Mouse (Mus musculus) small intestine, adult 2 months (tissue): Measurements from ENCODE around the gene Serp2. TPM values are rescaled to one million over a fixed set of nuclear protein-coding genes. Genes with fewer than 3 reads are reported as not detected.

Source experiments
- H3K27ac ChIP-seq: fragments of 200-500 bp; 2 replicates; pipeline ENCODE4 v1.5.1; 2012; ENCODE audit warnings: low read depth, low read length, control low read depth, inconsistent platforms; ENCODE audit not compliant: insufficient read depth
- H3K27me3 ChIP-seq: fragments of 200-500 bp; 2 replicates; pipeline ENCODE4 v1.6.1; 2012; ENCODE audit warnings: mild to moderate bottlenecking, moderate library complexity, low read length, inconsistent platforms; ENCODE audit not compliant: control insufficient read depth, insufficient read depth
- H3K36me3 ChIP-seq: fragments of 200-500 bp; 2 replicates; pipeline ENCODE4 v1.6.1; 2012; ENCODE audit warnings: mild to moderate bottlenecking, low read length, control low read depth, inconsistent platforms; ENCODE audit not compliant: control insufficient read depth, insufficient read depth
- H3K4me1 ChIP-seq: fragments of 200-500 bp; 2 replicates; pipeline ENCODE4 v1.6.1; 2012; ENCODE audit warnings: low read length, inconsistent platforms, mixed read lengths; ENCODE audit not compliant: control insufficient read depth, insufficient read depth, insufficient read length
- H3K4me3 ChIP-seq: fragments of 200-500 bp; 2 replicates; pipeline ENCODE4 v1.5.1; 2012; ENCODE audit warnings: low read depth, mild to moderate bottlenecking, control low read depth, inconsistent platforms, low read length, moderate library complexity
- CTCF ChIP-seq: fragments of 200-500 bp; IDR thresholded peaks from 2 replicates; pipeline ENCODE4 v1.5.1; 2012; ENCODE audit warnings: low read depth, mild to moderate bottlenecking, control low read depth, inconsistent platforms, low read length, moderate library complexity, mixed read lengths; ENCODE audit not compliant: insufficient replicate concordance, insufficient read length; ENCODE audit errors: extremely low read depth
- POLR2A ChIP-seq: fragments of 200-500 bp; IDR thresholded peaks from 2 replicates; pipeline ENCODE4 v1.6.1; 2012; ENCODE audit warnings: low read depth, mild to moderate bottlenecking, control low read depth, inconsistent platforms, low read length, moderate library complexity
- WGBS: fragments of 180-500 bp; shearing (Covaris S2); methylation state at CpG from one replicate; pipeline ENCODE4 v1.1.7; 2018; 5-methylcytosine and 5-hydroxymethylcytosine counted together
- polyA plus RNA-seq: library from polyadenylated mRNA; depleted of rRNA; stranded (reverse); fragments of >200 nt; gene quantifications from 2 replicates; pipeline ENCODE4 v1.2.3, GENCODE M21; 2012; rRNA removed

The Serp2 gene
- polyA plus RNA-seq, result 2.0 TPM in 2 replicates

GRCm38 (mm10) chr14:76556852-76557208 is at the start of gene Serp2:
Serp2 (minus strand) TSS chr14:76556889.
- Histone ChIP-seq H3K27ac (no peak within 1 kb of the TSS), H3K4me1 (peaks cover 6% of the 10 kb centered on the region), H3K27me3 (peaks cover 6% of the 10 kb centered on the region; the same call in 1 of the 2 replicates), H3K4me3 (peak within 1 kb of the TSS; percentile 75), H3K36me3 (no peaks in the 10 kb centered on the region)
- 12% methylated on average over 17 of the region's 17 CpGs for WGBS
- TF ChIP-seq CTCF (no peak), POLR2A (no peak)

GRCm38 (mm10) chr14:76605931-76606534 is 49.3 kb upstream of the Serp2 start:
- H3K27me3 ChIP-seq, result no peaks in the 10 kb centered on the region
- no peak overlapping the region for H3K27ac ChIP-seq
- H3K4me3 ChIP-seq, result no peak overlapping the region
- TF ChIP-seq POLR2A, result no peak
- TF ChIP-seq CTCF, result no peak
- WGBS, result 86% methylated on average over 13 of the region's 13 CpGs
- H3K4me1 ChIP-seq, result no peaks in the 10 kb centered on the region
- H3K36me3 ChIP-seq, result no peaks in the 10 kb centered on the region

DNA sequence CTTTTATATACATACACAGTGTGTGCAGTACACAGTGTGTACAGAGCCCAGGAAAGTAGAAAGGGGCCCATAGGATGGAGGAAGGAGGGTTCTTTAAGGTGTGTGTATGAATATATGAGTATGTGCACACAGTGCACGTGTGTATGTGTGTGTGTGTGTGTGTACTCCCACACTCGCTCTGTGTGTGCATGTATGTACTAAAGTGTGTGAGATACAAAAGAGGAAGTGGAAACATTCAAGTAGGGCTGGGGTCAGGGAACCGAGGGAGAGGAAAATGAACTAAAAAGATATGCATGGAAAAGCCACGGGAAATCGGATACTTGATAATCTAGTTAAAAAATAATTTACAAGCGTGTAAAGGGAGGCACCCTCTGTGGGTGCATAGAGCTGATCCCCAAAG is 47.3 kb upstream of the Serp2 start:
- no peak overlapping the region for H3K4me3 ChIP-seq
- no peaks in the 10 kb centered on the region for H3K27me3 ChIP-seq
- no peak overlapping the region for H3K27ac ChIP-seq
- WGBS, result 83% methylated on average over 6 of the region's 6 CpGs
- no peaks in the 10 kb centered on the region for H3K4me1 ChIP-seq
- H3K36me3 ChIP-seq, result no peaks in the 10 kb centered on the region
- TF ChIP-seq CTCF (no peak), POLR2A (no peak)

DNA sequence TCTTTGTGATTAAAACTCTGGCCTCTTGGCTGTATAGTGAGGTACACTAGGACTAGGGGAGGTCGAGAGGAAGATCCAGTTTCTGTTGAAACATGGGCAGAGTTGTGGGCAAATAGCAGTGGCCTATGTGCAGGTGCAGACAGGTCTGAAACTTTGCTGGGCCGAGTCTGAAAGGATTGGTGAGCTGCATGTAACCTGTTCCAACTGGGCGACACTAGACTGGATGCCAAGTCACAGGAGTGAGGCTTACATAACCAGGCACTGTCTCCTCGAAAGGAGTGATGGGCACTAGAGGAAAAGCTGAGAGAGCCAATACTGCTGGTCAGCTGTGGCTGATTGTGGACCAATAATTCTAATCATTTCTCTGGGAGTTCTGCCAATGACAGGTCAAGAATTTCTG is 45.0 kb upstream of the Serp2 start:
- no peak overlapping the region for H3K27ac ChIP-seq
- no peak overlapping the region for H3K4me3 ChIP-seq
- peaks cover 8% of the 10 kb centered on the region for H3K4me1 ChIP-seq
- H3K36me3 ChIP-seq, result no peaks in the 10 kb centered on the region
- no peaks in the 10 kb centered on the region for H3K27me3 ChIP-seq
- TF ChIP-seq POLR2A (no peak), CTCF (no peak)
- WGBS, result 86% methylated on average over 4 of the region's 4 CpGs

DNA sequence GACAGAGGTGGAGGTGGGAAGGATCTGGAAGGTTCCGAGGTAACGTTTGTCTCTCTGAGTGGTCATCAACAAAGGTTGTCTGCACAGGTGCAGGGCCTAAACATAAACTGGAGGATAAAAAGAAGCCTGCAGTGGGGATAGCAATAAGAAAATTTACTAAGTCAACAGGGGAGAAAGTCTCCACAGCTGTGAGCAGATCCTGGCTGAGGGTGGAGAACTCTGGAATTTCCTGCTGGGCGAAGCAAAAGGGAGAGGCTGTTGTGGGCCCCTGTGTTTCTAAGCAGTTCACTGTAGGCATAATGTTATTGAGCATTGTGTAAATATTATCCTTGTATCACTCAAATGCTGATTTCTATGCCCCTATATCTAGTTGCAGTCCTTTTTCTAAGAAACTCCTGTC is 43.7 kb upstream of the Serp2 start:
- Histone ChIP-seq H3K4me3 (no peak overlapping the region), H3K27ac (no peak overlapping the region), H3K4me1 (peaks cover 10% of the 10 kb centered on the region), H3K36me3 (no peaks in the 10 kb centered on the region), H3K27me3 (no peaks in the 10 kb centered on the region)
- TF ChIP-seq POLR2A (no peak), CTCF (no peak)
- 45% methylated on average over 3 of the region's 3 CpGs for WGBS

DNA sequence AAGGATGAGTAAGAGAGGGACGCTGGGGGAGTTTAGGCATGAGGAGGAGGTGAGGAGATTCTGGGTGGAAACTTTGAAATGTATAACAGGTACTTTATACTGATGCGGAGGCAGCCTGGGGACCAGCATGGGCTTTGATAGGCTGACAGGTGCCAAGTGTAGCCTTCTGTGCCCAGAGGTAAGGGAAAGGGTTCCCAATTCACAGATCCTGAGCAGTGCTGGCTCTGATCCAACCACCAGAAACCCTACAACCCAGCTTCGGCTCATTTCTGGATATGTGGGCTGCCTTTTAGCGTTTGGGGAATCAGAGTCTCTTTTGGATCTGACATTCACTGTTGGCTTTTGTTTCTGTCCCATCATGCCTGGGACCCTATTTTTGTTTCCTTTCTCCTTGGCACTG is 43.0 kb upstream of the Serp2 start:
- no peak overlapping the region for H3K4me3 ChIP-seq
- 62% methylated on average over 4 of the region's 4 CpGs for WGBS
- no peak overlapping the region for H3K27ac ChIP-seq
- no peaks in the 10 kb centered on the region for H3K36me3 ChIP-seq
- H3K4me1 ChIP-seq, result peaks cover 13% of the 10 kb centered on the region
- no peak for TF ChIP-seq CTCF
- TF ChIP-seq POLR2A, result no peak
- no peaks in the 10 kb centered on the region for H3K27me3 ChIP-seq

DNA sequence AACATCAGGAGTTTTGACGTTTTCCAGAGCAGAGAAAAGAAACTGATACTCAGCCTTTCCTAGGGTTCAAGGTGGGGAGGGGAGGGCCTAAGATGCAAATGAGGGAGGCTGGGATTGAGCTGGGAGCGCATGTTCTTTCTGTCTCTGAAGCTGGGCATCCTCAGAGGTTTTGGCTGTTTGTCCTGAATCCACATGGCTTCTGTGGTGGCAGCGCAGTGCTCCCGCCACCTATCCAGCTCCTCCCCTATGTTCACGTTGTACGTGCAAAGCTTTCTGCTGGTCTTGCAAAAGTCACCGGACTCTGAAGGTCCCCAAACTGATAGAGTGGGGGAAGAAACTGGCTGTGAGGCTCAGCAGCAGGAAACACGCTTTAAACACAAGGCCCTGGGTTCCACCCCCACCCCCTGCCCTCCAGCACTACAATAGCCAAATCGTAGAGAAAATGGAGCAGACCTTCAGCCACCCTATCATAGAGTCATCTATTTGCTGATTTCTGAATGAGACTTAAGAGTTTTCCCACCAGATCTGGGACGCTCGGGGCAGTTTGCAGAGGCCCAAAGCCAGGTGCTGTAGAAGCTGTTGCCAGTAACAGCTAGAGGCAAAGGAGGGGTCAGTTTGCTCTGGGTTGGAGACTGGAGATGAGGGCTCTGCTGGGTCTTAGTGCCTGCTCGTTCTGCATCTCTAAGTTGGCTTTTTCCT is 42.0 kb upstream of the Serp2 start:
- WGBS, result 1% methylated on average over 12 of the region's 12 CpGs
- Histone ChIP-seq H3K27ac (peak overlapping the region; percentile 62), H3K4me1 (peaks cover 18% of the 10 kb centered on the region)

More for the DNA sequence above, 42.0 kb upstream of the Serp2 start:
- TF ChIP-seq POLR2A (no peak), CTCF (no peak)
- Histone ChIP-seq H3K36me3 (no peaks in the 10 kb centered on the region), H3K27me3 (no peaks in the 10 kb centered on the region), H3K4me3 (peak overlapping the region; percentile 38)
